Mouse (Mus musculus) forebrain, embryonic 11.5 days (tissue): ENCODE data around the gene Ccdc32. TPM values are rescaled to one million over a fixed set of nuclear protein-coding genes. Genes with fewer than 3 reads are reported as not detected.
A peak's percentile ranks its signal among the peaks of the same experiment; 100 is the strongest.

Source experiments
- ATAC-seq: fragments of 200-750 bp; cut with Nextera tagmentation; replicated peaks from 2 replicates; pipeline ENCODE4 v1.8.0; 2017; ENCODE audit warnings: moderate TSS enrichment; ENCODE audit not compliant: low FRiP score
- DNase-seq: peaks from one replicate; pipeline ENCODE4 v3.0.0-alpha.2; 2017; ENCODE audit warnings: low spot score
- H3K27ac ChIP-seq: fragments of 300-500 bp; sonication (generic); 2 replicates; pipeline ENCODE4 v1.5.1; 2014; ENCODE audit warnings: low read depth, low read length
- H3K27me3 ChIP-seq: fragments of 300-500 bp; sonication (generic); 2 replicates; pipeline ENCODE4 v1.6.1; 2014; ENCODE audit warnings: mild to moderate bottlenecking, low read length, mixed read lengths; ENCODE audit not compliant: control insufficient read depth, insufficient read depth
- H3K36me3 ChIP-seq: fragments of 300-500 bp; sonication (generic); 2 replicates; pipeline ENCODE4 v1.6.1; 2014; ENCODE audit warnings: mild to moderate bottlenecking, low read length, moderate library complexity, mixed read lengths; ENCODE audit not compliant: control insufficient read depth, insufficient read depth
- H3K4me1 ChIP-seq: fragments of 300-500 bp; sonication (generic); replicated peaks from 2 replicates; pipeline ENCODE4 v1.6.1; 2014; ENCODE audit warnings: low read length, mixed read lengths; ENCODE audit not compliant: control insufficient read depth, insufficient read depth
- H3K4me2 ChIP-seq: fragments of 300-500 bp; sonication (generic); 2 replicates; pipeline ENCODE4 v1.6.1; 2014; ENCODE audit warnings: low read depth, mild to moderate bottlenecking, low read length, moderate library complexity, mixed read lengths; ENCODE audit not compliant: severe bottlenecking
- H3K4me3 ChIP-seq: fragments of 300-500 bp; sonication (generic); 2 replicates; pipeline ENCODE4 v1.5.1; 2014; ENCODE audit warnings: low read depth, low read length
- H3K9ac ChIP-seq: fragments of 300-500 bp; sonication (generic); 2 replicates; pipeline ENCODE4 v1.6.1; 2014; ENCODE audit warnings: low read length
- H3K9me3 ChIP-seq: fragments of 300-500 bp; sonication (generic); 2 replicates; pipeline ENCODE4 v1.6.1; 2016; ENCODE audit warnings: low read length, mixed read lengths; ENCODE audit not compliant: control insufficient read depth
- WGBS: fragments of 180-500 bp; shearing (Covaris S2); extraction: QIAGEN DNeasy Blood & Tissue Kit; methylation state at CpG from one replicate; pipeline ENCODE4 v1.1.7; 2014; 5-methylcytosine and 5-hydroxymethylcytosine counted together
- polyA plus RNA-seq: library from polyadenylated mRNA; unstranded; fragments of >200 nt; fragmentation: Nextera tagmentation; extraction: Ambion mirVana; gene quantifications from 2 replicates; pipeline ENCODE4 v1.2.1, GENCODE M21; 2014

The Ccdc32 gene
- polyA plus RNA-seq, 1 experiment from 2014 or later, result 22.1 TPM

DNA sequence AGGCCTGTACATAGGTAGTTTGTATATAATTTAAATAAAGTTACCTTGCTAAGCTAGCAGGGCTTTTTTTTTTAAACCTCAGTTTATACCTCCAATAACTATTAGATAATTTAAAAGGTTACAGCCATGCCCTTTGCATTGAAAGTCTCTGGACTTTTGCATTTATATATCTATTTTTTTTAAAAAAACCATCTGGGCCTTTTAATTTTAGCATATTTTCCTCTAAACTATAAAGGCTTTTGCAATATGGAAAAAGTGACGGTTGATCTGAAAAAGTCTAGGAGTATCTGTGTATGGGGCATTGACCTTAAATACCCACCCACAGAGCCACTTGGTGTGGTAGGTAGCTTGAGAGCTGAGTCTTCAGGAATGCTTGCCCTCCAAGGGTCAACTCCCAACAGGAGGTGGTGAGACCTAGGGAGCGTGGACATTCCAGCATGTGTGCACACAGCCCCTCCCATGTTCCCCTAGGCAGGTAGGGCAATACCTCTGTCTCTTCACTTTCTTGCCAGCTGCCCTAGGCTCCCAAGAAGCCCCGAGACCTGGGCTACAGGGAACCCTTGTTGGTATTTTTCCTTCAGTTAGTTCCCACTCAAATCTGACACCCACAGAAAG, 30.1 kb downstream of the Ccdc32 start:
- WGBS, result 54% methylated on average over 3 of the region's 3 CpGs
- no peak overlapping the region for H3K27ac ChIP-seq
- no peaks in the 10 kb centered on the region for H3K27me3 ChIP-seq
- ATAC-seq, result no peak
- no peaks in the 10 kb centered on the region for H3K36me3 ChIP-seq
- no peaks in the 10 kb centered on the region for H3K9me3 ChIP-seq
- no peak overlapping the region for H3K9ac ChIP-seq
- H3K4me2 ChIP-seq, result no peak overlapping the region
- H3K4me3 ChIP-seq, result no peak overlapping the region
- DNase-seq, result no peak
- H3K4me1 ChIP-seq, result no peaks in the 10 kb centered on the region; the same call in 1 of the 2 replicates

- no peak for DNase-seq
- H3K9ac ChIP-seq, result no peak overlapping the region
- H3K27ac ChIP-seq, result no peak overlapping the region
- H3K27me3 ChIP-seq, result no peaks in the 10 kb centered on the region
- no peak for ATAC-seq
- no peak overlapping the region for H3K4me3 ChIP-seq
- H3K36me3 ChIP-seq, result no peaks in the 10 kb centered on the region
- H3K4me1 ChIP-seq, result no peaks in the 10 kb centered on the region; the same call in 1 of the 2 replicates
- no peak overlapping the region for H3K4me2 ChIP-seq
- H3K9me3 ChIP-seq, result no peaks in the 10 kb centered on the region
- 83% methylated on average over 6 of the region's 6 CpGs for WGBS
Observed at GRCm38 (mm10) chr2:118998115-118998866, 30.9 kb downstream of the Ccdc32 start.

DNA sequence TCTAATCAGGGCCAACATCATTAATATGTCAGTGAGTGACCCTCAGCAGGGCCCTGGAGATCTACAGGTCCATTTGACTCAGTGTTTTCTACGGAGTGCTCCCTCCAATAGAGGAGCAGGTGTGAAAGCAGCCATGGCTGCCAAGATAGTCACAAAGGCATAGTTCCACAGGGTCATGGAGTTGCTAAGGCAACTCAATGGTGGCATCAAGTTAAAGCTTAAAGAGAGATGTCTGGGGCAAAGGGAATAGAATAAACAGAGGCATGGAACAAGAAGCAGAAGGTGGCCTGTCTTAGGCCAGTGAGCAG, 32.4 kb downstream of the Ccdc32 start:
- Histone ChIP-seq H3K9ac (no peak overlapping the region), H3K9me3 (no peaks in the 10 kb centered on the region), H3K27me3 (no peaks in the 10 kb centered on the region), H3K36me3 (no peaks in the 10 kb centered on the region), H3K4me3 (no peak overlapping the region), H3K27ac (no peak overlapping the region), H3K4me1 (no peaks in the 10 kb centered on the region; the same call in 1 of the 2 replicates), H3K4me2 (no peak overlapping the region)
- DNase-seq (no peak), ATAC-seq (no peak)
- 61% methylated on average over 1 of the region's 1 CpGs for WGBS

GRCm38 (mm10) chr2:118995919-118996797, 33.0 kb downstream of the Ccdc32 start:
- H3K9ac ChIP-seq, result no peak overlapping the region
- H3K27me3 ChIP-seq, result no peaks in the 10 kb centered on the region
- 39% methylated on average over 16 of the region's 16 CpGs for WGBS
- no peak overlapping the region for H3K27ac ChIP-seq
- no peaks in the 10 kb centered on the region for H3K9me3 ChIP-seq
- 0 out of 2 replicates have a peak, but pooled peaks have one; percentile 12 for ATAC-seq
- DNase-seq, result no peak
- no peaks in the 10 kb centered on the region for H3K36me3 ChIP-seq
- no peak overlapping the region for H3K4me3 ChIP-seq
- H3K4me2 ChIP-seq, result no peak overlapping the region
- H3K4me1 ChIP-seq, result no peaks in the 10 kb centered on the region; the same call in 1 of the 2 replicates

DNA sequence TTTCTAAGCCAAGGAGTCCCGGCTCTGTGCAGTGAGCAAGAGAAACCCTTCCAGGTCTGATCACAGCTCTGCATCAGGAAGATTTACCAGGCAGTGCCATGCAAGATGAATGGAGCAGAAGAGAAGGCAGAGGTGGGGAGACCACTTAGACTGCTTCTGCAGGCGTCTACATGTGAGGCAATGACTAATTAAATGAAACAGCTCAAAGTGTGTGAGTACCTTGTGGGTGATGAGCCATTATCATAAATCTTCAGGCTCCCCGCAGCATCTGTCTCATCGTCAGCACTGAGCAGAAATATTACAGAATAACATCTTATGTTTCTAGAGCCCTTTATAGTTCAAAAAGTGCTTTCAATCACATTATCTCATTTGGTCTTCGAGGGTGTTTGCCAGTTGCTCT, 33.7 kb downstream of the Ccdc32 start:
- H3K9me3 ChIP-seq, result no peaks in the 10 kb centered on the region
- H3K36me3 ChIP-seq, result no peaks in the 10 kb centered on the region
- no peak overlapping the region for H3K27ac ChIP-seq
- no peaks in the 10 kb centered on the region; the same call in 1 of the 2 replicates for H3K4me1 ChIP-seq
- H3K4me3 ChIP-seq, result no peak overlapping the region
- ATAC-seq (no peak), DNase-seq (no peak)
- no peak overlapping the region for H3K9ac ChIP-seq
- H3K27me3 ChIP-seq, result no peaks in the 10 kb centered on the region
- H3K4me2 ChIP-seq, result no peak overlapping the region
- 71% methylated on average over 5 of the region's 5 CpGs for WGBS

DNA sequence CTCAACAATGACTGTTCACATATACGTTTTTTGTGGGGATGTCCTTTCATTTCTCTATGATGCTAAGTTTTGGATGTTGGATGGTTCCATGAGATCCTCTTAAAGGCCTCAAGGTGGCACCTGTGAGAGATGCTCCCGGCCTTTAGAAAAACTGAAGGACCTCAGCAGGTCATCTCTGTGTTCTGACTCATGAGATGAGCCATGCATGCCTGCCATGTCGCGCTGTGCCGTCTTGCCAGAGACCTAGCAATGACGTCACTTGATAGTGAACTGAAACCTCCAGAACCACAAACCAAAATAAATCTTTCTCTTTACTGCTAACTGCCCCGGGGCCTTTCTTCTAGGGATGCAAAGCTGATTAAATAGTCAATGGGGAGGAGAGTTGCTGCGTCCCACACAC, 45.4 kb downstream of the Ccdc32 start:
- Histone ChIP-seq H3K4me2 (no peak overlapping the region), H3K9ac (no peak overlapping the region), H3K4me3 (no peak overlapping the region), H3K9me3 (no peaks in the 10 kb centered on the region), H3K4me1 (no peaks in the 10 kb centered on the region), H3K27me3 (no peaks in the 10 kb centered on the region), H3K36me3 (no peaks in the 10 kb centered on the region), H3K27ac (no peak overlapping the region)
- ATAC-seq (no peak), DNase-seq (no peak)
- WGBS, result 81% methylated on average over 8 of the region's 8 CpGs

GRCm38 (mm10) chr2:118980841-118981240, 48.4 kb downstream of the Ccdc32 start:
- Histone ChIP-seq H3K9me3 (no peaks in the 10 kb centered on the region), H3K27me3 (peaks cover 13% of the 10 kb centered on the region), H3K4me3 (no peak overlapping the region), H3K36me3 (no peaks in the 10 kb centered on the region), H3K9ac (no peak overlapping the region), H3K4me1 (peaks cover under 1% of the 10 kb centered on the region; the same call in 1 of the 2 replicates), H3K4me2 (no peak overlapping the region), H3K27ac (no peak overlapping the region)
- 76% methylated on average over 6 of the region's 6 CpGs for WGBS
- ATAC-seq, result no peak
- no peak for DNase-seq

- Histone ChIP-seq H3K4me2 (no peak overlapping the region), H3K36me3 (no peaks in the 10 kb centered on the region), H3K9me3 (no peaks in the 10 kb centered on the region), H3K9ac (no peak overlapping the region), H3K27ac (no peak overlapping the region), H3K27me3 (peaks cover 39% of the 10 kb centered on the region), H3K4me1 (peaks cover 3% of the 10 kb centered on the region; the same call in 1 of the 2 replicates), H3K4me3 (no peak overlapping the region)
- 24% methylated on average over 6 of the region's 6 CpGs for WGBS
- ATAC-seq (no peak), DNase-seq (peak; percentile 65)
Observed at GRCm38 (mm10) chr2:118978064-118978463, 51.1 kb downstream of the Ccdc32 start.
